Mouse (Mus musculus) induced T-regulatory cell, adult 2 months (primary cell): ENCODE results near the gene Zrsr2.
A peak's percentile ranks its signal among the peaks of the same experiment; 100 is the strongest.

Experiments used
- DNase-seq: peaks from one replicate; pipeline ENCODE4 v3.0.0-alpha.2; 2012; ENCODE audit warnings: low read depth

The Zrsr2 gene

GRCm38 (mm10) chrX:163958467-163958875 is at the start of gene Zrsr2:
Gene Zrsr2, minus strand, starts transcription at chrX:163958661.
- DNase-seq = peak; percentile 95

- peak; percentile 62 for DNase-seq
These were observed 46.3 kb upstream of the Zrsr2 start for GRCm38 (mm10) chrX:164004809-164005208.

- peak; percentile 41 for DNase-seq
These were observed 41.4 kb upstream of the Zrsr2 start for GRCm38 (mm10) chrX:163999848-164000247.

- no peak for DNase-seq
These were observed 38.3 kb upstream of the Zrsr2 start for GRCm38 (mm10) chrX:163996754-163997153.

- DNase-seq = no peak
These were observed 29.4 kb upstream of the Zrsr2 start for GRCm38 (mm10) chrX:163987718-163988374.

- DNase-seq = no peak
These were observed 23.7 kb upstream of the Zrsr2 start for GRCm38 (mm10) chrX:163982129-163982528.

- peak; percentile 34 for DNase-seq
These were observed 23.0 kb upstream of the Zrsr2 start for GRCm38 (mm10) chrX:163981500-163981899.

- DNase-seq = no peak
These were observed 22.6 kb upstream of the Zrsr2 start for GRCm38 (mm10) chrX:163981092-163981491.

- DNase-seq = peak; percentile 87
These were observed 526 bp downstream of the Zrsr2 start for GRCm38 (mm10) chrX:163957803-163958466.

GRCm38 (mm10) chrX:163957381-163957780 is 1.1 kb downstream of the Zrsr2 start:
- no peak for DNase-seq

- DNase-seq = peak; percentile 12
These were observed 6.8 kb downstream of the Zrsr2 start for GRCm38 (mm10) chrX:163951618-163952017.

- no peak for DNase-seq
These were observed 14.1 kb downstream of the Zrsr2 start for GRCm38 (mm10) chrX:163944381-163944780.

GRCm38 (mm10) chrX:163938587-163938986 is 19.9 kb downstream of the Zrsr2 start:
- no peak for DNase-seq

GRCm38 (mm10) chrX:163934731-163935130 is 23.7 kb downstream of the Zrsr2 start:
- DNase-seq = no peak

GRCm38 (mm10) chrX:163929550-163929949 is 28.9 kb downstream of the Zrsr2 start:
- DNase-seq = no peak

GRCm38 (mm10) chrX:163912791-163913190 is 45.7 kb downstream of the Zrsr2 start:
- DNase-seq = peak; percentile 65

- DNase-seq = peak; percentile 63
These were observed 49.1 kb downstream of the Zrsr2 start for GRCm38 (mm10) chrX:163909381-163909780.

GRCm38 (mm10) chrX:163908337-163909250 is 49.9 kb downstream of the Zrsr2 start, which contains the start of gene Ap1s2:
Gene Ap1s2, plus strand, starts transcription at chrX:163909017.
- peak; percentile 93 for DNase-seq

GRCm38 (mm10) chrX:163908003-163908336 is 50.5 kb downstream of the Zrsr2 start:
- DNase-seq = no peak

- no peak for DNase-seq
These were observed 51.6 kb downstream of the Zrsr2 start for GRCm38 (mm10) chrX:163906861-163907260.

- DNase-seq = no peak
These were observed 58.9 kb downstream of the Zrsr2 start for GRCm38 (mm10) chrX:163899431-163900020.

- DNase-seq = no peak
These were observed 61.1 kb downstream of the Zrsr2 start for GRCm38 (mm10) chrX:163897354-163897753.
